Mouse (Mus musculus): ENCODE results near the gene Cradd. TPM values are rescaled to one million over a fixed set of nuclear protein-coding genes. Genes with fewer than 3 reads are reported as not detected.

Gene Cradd
- total and polyA plus RNA-seq, 3 experiments, result 1.9 to 9.0 TPM; not detected in 1

- no peak for TF ChIP-seq MXI1 (IDR thresholded peaks at IDR 0.05; ENCODE audit: low read depth, low read length)
- no peak for TF ChIP-seq TCF12 (IDR thresholded peaks at IDR 0.05; ENCODE audit: low read depth, low read length)
- TF ChIP-seq CTCF (IDR thresholded peaks at IDR 0.05 in 2 of 3, conservative IDR thresholded peaks at IDR 0.05 in 1 of 3; ENCODE audit: control insufficient read depth in 1 of 3, insufficient read depth in 1 of 3, low read depth in 2 of 3, low read length in 3 of 3, poor library complexity in 1 of 3, severe bottlenecking in 1 of 3), result no peak
- TF ChIP-seq USF1 (IDR thresholded peaks at IDR 0.05; ENCODE audit: low read depth, low read length), result no peak
Measured at GRCm38 (mm10) chr10:95238667-95239066, 85.3 kb downstream of the Cradd start (continued).

- no peak for DNase-seq (ENCODE audit: low read depth, low spot score)
- no peaks in the 10 kb centered on the region for H3K4me1 ChIP-seq (ENCODE audit: control insufficient read depth in 1 of 2, insufficient read depth in 2 of 2, low read length in 2 of 2)
- no peak overlapping the region for H3K9ac ChIP-seq (ENCODE audit: control insufficient read depth, low read depth, low read length, poor library complexity, severe bottlenecking)
- no peaks in the 10 kb centered on the region for H3K36me3 ChIP-seq (ENCODE audit: control insufficient read depth in 1 of 2, insufficient read depth in 2 of 2, low read length in 2 of 2)
- H3K4me3 ChIP-seq (ENCODE audit: control insufficient read depth in 1 of 2, insufficient read depth in 1 of 2, low read depth in 2 of 2, low read length in 2 of 2), result no peak overlapping the region
- H3K27ac ChIP-seq (ENCODE audit: control insufficient read depth, low read depth, low read length), result no peak overlapping the region
- no peaks in the 10 kb centered on the region for H3K9me3 ChIP-seq (replicated peaks; ENCODE audit: insufficient read depth, low read length)
- no peaks in the 10 kb centered on the region for H3K79me2 ChIP-seq (ENCODE audit: control insufficient read depth, insufficient read depth, low read length, poor library complexity)
- no peak for TF ChIP-seq BHLHE40 (IDR thresholded peaks at IDR 0.05; ENCODE audit: borderline replicate concordance, low read depth, low read length)
- TF ChIP-seq CHD2 (IDR thresholded peaks at IDR 0.05; ENCODE audit: low read length), result no peak
- TF ChIP-seq MXI1 (IDR thresholded peaks at IDR 0.05; ENCODE audit: low read depth, low read length), result no peak
- TF ChIP-seq E2F4 (IDR thresholded peaks at IDR 0.05; ENCODE audit: borderline replicate concordance, low read depth, low read length), result no peak
- no peak for TF ChIP-seq NELFE (IDR thresholded peaks at IDR 0.05; ENCODE audit: low read depth, low read length)
- no peak for TF ChIP-seq MAX (IDR thresholded peaks at IDR 0.05; ENCODE audit: low read length)
- no peak for TF ChIP-seq ZKSCAN1 (IDR thresholded peaks at IDR 0.05; ENCODE audit: low read depth, low read length)
- no peak for TF ChIP-seq MEF2A (IDR thresholded peaks at IDR 0.05; ENCODE audit: extremely low read depth, insufficient replicate concordance, low read depth, low read length, poor library complexity, severe bottlenecking)
- TF ChIP-seq HCFC1 (IDR thresholded peaks at IDR 0.05; ENCODE audit: low read depth, low read length), result no peak
- TF ChIP-seq MAFK (IDR thresholded peaks at IDR 0.05; ENCODE audit: borderline replicate concordance, low read depth, low read length), result no peak
- no peaks in the 10 kb centered on the region for H3K27me3 ChIP-seq (ENCODE audit: control insufficient read depth in 1 of 2, insufficient read depth in 2 of 2, low read length in 2 of 2)
Measured at GRCm38 (mm10) chr10:95236226-95236625, 87.7 kb downstream of the Cradd start.

- Histone ChIP-seq H3K4me3 (ENCODE audit: control insufficient read depth in 1 of 2, insufficient read depth in 1 of 2, low read depth in 2 of 2, low read length in 2 of 2) (no peak overlapping the region), H3K9ac (ENCODE audit: control insufficient read depth, low read depth, low read length, poor library complexity, severe bottlenecking) (no peak overlapping the region), H3K27me3 (ENCODE audit: control insufficient read depth in 1 of 2, insufficient read depth in 2 of 2, low read length in 2 of 2) (no peaks in the 10 kb centered on the region), H3K79me2 (ENCODE audit: control insufficient read depth, insufficient read depth, low read length, poor library complexity) (no peaks in the 10 kb centered on the region), H3K27ac (ENCODE audit: control insufficient read depth, low read depth, low read length) (no peak overlapping the region), H3K9me3 (replicated peaks; ENCODE audit: insufficient read depth, low read length) (no peaks in the 10 kb centered on the region), H3K36me3 (ENCODE audit: control insufficient read depth in 1 of 2, insufficient read depth in 2 of 2, low read length in 2 of 2) (no peaks in the 10 kb centered on the region), H3K4me1 (ENCODE audit: control insufficient read depth in 1 of 2, insufficient read depth in 2 of 2, low read length in 2 of 2) (no peaks in the 10 kb centered on the region)
- TF ChIP-seq RCOR1 (IDR thresholded peaks at IDR 0.05; ENCODE audit: low read depth, low read length) (no peak), MAFK (IDR thresholded peaks at IDR 0.05; ENCODE audit: borderline replicate concordance, low read depth, low read length) (no peak), POLR2AphosphoS5 (IDR thresholded peaks at IDR 0.05; ENCODE audit: borderline replicate concordance, low read depth, low read length) (no peak), ELF1 (IDR thresholded peaks at IDR 0.05; ENCODE audit: low read depth, low read length) (no peak), MEF2A (IDR thresholded peaks at IDR 0.05; ENCODE audit: extremely low read depth, insufficient replicate concordance, low read depth, low read length, poor library complexity, severe bottlenecking) (no peak), USF2 (IDR thresholded peaks at IDR 0.05; ENCODE audit: borderline replicate concordance in 1 of 2, insufficient read depth in 1 of 2, low read depth in 1 of 2, low read length in 2 of 2) (no peak), USF1 (IDR thresholded peaks at IDR 0.05; ENCODE audit: low read depth, low read length) (no peak), ZC3H11A (IDR thresholded peaks at IDR 0.05; ENCODE audit: low read depth, low read length) (no peak), CHD2 (IDR thresholded peaks at IDR 0.05; ENCODE audit: low read length) (no peak)
- no peak for DNase-seq (ENCODE audit: low read depth, low spot score)
Measured at GRCm38 (mm10) chr10:95234661-95235060, 89.3 kb downstream of the Cradd start.
